Mouse (Mus musculus) midbrain, embryonic 14.5 days (tissue): ENCODE measurements around the gene Rnf152. TPM values are rescaled to one million over a fixed set of nuclear protein-coding genes. Genes with fewer than 3 reads are reported as not detected.

Source experiments
- ATAC-seq: fragments of 200-750 bp; cut with Nextera tagmentation; 2 replicates; pipeline ENCODE4 v1.8.0; 2017; ENCODE audit warnings: moderate number of reproducible peaks, moderate library complexity; ENCODE audit not compliant: low FRiP score, low TSS enrichment
- DNase-seq: peaks from one replicate; pipeline ENCODE4 v3.0.0-alpha.2; 2015
- H3K27ac ChIP-seq: fragments of 300-500 bp; sonication (generic); replicated peaks from 2 replicates; pipeline ENCODE4 v1.5.1; 2014; ENCODE audit warnings: mild to moderate bottlenecking, low read depth, low read length, moderate library complexity
- H3K27me3 ChIP-seq: fragments of 300-500 bp; sonication (generic); 2 replicates; pipeline ENCODE4 v1.6.1; 2014; ENCODE audit warnings: low read length, control low read depth, mixed read lengths; ENCODE audit not compliant: control insufficient read depth, insufficient read depth
- H3K36me3 ChIP-seq: fragments of 300-500 bp; sonication (generic); 2 replicates; pipeline ENCODE4 v1.6.1; 2014; ENCODE audit warnings: low read length, control low read depth; ENCODE audit not compliant: control insufficient read depth, insufficient read depth
- H3K4me1 ChIP-seq: fragments of 300-500 bp; sonication (generic); 2 replicates; pipeline ENCODE4 v1.6.1; 2014; ENCODE audit warnings: mild to moderate bottlenecking, antibody characterized with exemption, low read length, control low read depth; ENCODE audit not compliant: control insufficient read depth, insufficient read depth
- H3K4me2 ChIP-seq: fragments of 300-500 bp; sonication (generic); 2 replicates; pipeline ENCODE4 v1.6.1; 2014; ENCODE audit warnings: mild to moderate bottlenecking, low read length, moderate library complexity
- H3K4me3 ChIP-seq: fragments of 300-500 bp; sonication (generic); replicated peaks from 2 replicates; pipeline ENCODE4 v1.5.1; 2014; ENCODE audit warnings: low read depth, low read length
- H3K9ac ChIP-seq: fragments of 300-500 bp; sonication (generic); replicated peaks from 2 replicates; pipeline ENCODE4 v1.6.1; 2014; ENCODE audit warnings: mild to moderate bottlenecking, low read length, moderate library complexity
- H3K9me3 ChIP-seq: fragments of 300-500 bp; sonication (generic); 2 replicates; pipeline ENCODE4 v1.6.1; 2016; ENCODE audit warnings: low read length, control low read depth, mixed read lengths; ENCODE audit not compliant: control insufficient read depth
- WGBS: fragments of 180-500 bp; shearing (Covaris S2); extraction: QIAGEN DNeasy Blood & Tissue Kit; methylation state at CpG from one replicate; pipeline ENCODE4 v1.1.7; 2014; 5-methylcytosine and 5-hydroxymethylcytosine counted together
- polyA plus RNA-seq: library from polyadenylated mRNA; unstranded; fragments of >200 nt; fragmentation: Nextera tagmentation; extraction: Ambion mirVana; gene quantifications from 2 replicates; pipeline ENCODE4 v1.2.1, GENCODE M21; 2014

Gene Rnf152
- polyA plus RNA-seq, 1 experiment from 2014 or later: 28.9 TPM

DNA sequence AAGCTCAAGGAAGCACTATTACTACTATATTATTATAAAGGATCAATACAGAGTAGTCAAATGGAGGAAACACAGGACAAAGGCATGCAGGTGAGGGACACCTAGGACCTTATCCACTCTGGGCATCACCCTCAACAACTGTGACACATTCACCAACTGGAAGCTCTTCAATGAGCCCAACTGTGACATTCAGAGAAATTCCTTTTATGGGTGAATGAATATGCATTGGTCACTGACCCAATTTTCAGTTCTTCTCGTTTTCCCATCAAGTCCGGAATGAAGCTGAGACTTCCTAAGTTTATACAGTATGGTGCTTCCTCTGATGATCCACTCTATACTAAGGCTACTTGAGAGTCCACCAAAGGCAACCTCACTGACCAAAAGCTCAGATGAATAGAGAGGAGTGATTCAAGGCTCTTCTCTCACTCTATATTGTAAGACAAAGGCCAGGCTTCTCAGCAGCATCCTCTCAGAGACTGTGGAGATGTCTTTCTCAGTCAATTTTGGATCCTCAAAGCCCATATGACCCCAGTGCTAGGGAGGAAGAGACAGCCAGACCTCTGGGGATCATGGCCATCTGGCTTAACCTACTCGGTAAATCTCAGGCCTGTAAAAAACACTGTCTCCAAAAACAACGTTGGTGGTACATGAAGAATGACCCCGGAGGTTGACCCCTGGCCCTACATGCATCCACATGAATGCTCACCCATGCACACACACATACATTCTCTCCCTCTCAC lies 25.8 kb downstream of the Rnf152 start:
- Histone ChIP-seq H3K27me3 (no peaks in the 10 kb centered on the region), H3K4me2 (no peak overlapping the region), H3K9me3 (no peaks in the 10 kb centered on the region), H3K36me3 (no peaks in the 10 kb centered on the region), H3K4me1 (peaks cover 14% of the 10 kb centered on the region; the same call in 1 of the 2 replicates), H3K4me3 (no peak overlapping the region), H3K27ac (peak overlapping the region; percentile 14; the same call in 1 of the 2 replicates), H3K9ac (no peak overlapping the region)
- DNase-seq (no peak), ATAC-seq (no peak)
- WGBS: 63% methylated on average over 5 of the region's 5 CpGs

DNA sequence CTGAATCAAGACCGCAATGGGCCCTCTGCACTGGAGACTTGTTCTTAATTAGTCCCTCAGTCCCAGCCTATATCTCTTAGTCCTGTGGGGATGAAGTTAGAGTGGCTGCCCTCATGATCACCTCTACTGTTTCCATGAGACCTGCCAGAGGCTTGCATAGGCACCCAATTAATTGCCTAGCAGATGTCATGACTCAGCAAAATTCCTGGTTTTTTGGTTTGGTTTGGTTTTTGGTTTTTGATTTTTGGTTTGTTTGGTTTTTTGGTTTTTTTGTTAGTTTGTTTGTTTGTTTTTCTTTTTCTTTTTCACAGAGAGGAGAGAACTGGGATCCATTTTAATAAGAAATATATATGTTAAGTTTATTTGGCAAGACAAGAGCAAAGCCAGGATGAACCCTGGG lies 28.7 kb downstream of the Rnf152 start:
- no peak overlapping the region for H3K27ac ChIP-seq

DNA sequence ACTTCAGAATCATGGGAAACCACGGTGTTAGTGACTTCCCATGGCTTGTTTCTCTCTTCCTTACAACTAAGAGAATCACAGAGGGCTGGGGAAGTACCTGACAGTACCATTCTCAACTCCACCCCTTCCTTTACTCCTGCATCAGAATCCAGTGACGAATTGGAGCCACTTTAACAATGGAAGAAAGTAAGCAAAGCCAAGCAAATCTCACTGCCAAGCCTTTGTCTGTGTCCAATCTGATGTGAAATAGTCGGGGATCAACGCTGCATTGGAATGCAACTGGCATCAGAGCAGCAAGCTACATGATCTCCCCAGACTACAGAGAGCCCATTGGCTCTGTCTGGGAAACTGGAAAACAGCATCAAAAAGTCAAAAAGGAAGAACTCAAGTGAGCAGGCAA lies 31.9 kb downstream of the Rnf152 start:
- H3K4me2 ChIP-seq: no peak overlapping the region
- H3K27me3 ChIP-seq: no peaks in the 10 kb centered on the region
- H3K4me3 ChIP-seq: no peak overlapping the region
- no peak overlapping the region for H3K27ac ChIP-seq
- WGBS: 36% methylated on average over 4 of the region's 4 CpGs
- H3K36me3 ChIP-seq: no peaks in the 10 kb centered on the region
- ATAC-seq (no peak), DNase-seq (no peak)
- no peaks in the 10 kb centered on the region for H3K9me3 ChIP-seq
- H3K4me1 ChIP-seq: no peaks in the 10 kb centered on the region
- H3K9ac ChIP-seq: no peak overlapping the region

More for the DNA sequence above, 28.7 kb downstream of the Rnf152 start:
- H3K4me3 ChIP-seq: no peak overlapping the region
- no peak overlapping the region for H3K4me2 ChIP-seq
- peaks cover 14% of the 10 kb centered on the region; the same call in 1 of the 2 replicates for H3K4me1 ChIP-seq
- H3K27me3 ChIP-seq: no peaks in the 10 kb centered on the region
- ATAC-seq: no peak
- no peak for DNase-seq
- no peaks in the 10 kb centered on the region for H3K9me3 ChIP-seq
- WGBS: 90% methylated on average over 1 of the region's 1 CpGs
- no peaks in the 10 kb centered on the region for H3K36me3 ChIP-seq
- no peak overlapping the region for H3K9ac ChIP-seq

DNA sequence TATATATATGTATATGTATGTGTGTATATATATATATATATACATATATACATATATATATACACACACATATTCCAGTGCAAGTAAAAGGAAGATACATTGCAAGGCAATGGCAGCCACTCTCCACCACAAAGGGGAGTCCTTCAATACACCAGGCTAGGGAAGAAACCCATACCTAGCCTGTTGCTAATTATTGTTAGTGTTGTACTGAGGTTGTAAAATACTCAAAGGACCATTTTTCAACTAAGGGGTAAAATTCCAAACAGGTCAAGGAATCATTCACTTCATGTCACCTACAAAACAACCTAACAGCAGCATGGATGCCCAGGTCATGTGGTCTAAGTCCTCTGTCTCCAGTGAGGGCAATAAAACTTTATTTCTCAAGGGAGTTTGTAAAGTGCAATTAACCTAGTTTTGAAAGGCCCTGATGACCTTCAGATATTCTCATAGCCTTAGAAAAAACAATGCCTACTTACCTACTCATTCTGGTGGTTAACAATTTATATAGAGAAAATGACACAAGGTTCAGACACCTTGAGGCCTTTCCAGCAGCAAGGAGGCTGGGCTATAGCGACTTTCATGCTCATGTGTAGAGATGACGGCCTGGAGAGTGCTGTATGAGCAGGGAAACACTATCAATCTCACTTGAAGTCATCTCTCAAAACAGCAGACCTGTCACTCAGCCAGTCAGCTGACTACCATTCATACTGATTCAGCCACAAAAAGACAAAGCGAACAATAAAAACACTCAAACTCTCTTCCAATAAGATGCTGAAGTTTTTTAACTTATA lies 42.3 kb downstream of the Rnf152 start:
- 83% methylated on average over 3 of the region's 3 CpGs for WGBS
- no peaks in the 10 kb centered on the region for H3K36me3 ChIP-seq

DNA sequence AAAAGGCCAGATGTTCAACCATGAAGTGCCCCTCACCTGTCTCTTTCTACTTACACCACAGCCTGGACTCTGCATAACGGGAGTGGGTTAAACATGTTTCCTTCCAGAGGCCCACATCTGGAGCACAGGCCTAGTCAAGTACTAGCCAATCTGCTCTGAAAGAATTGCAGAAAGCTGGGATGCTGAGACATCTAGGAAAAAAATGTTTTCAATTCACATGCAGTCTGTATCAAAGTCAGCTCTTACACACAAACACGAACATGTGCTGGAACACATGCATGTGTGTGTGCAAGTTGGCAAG lies 44.0 kb downstream of the Rnf152 start:
- Histone ChIP-seq H3K36me3 (no peaks in the 10 kb centered on the region), H3K9me3 (no peaks in the 10 kb centered on the region), H3K4me1 (peaks cover 5% of the 10 kb centered on the region), H3K4me3 (no peak overlapping the region), H3K4me2 (no peak overlapping the region), H3K27me3 (no peaks in the 10 kb centered on the region), H3K9ac (no peak overlapping the region), H3K27ac (0 out of 2 replicates have a peak overlapping the region, but pooled peaks have one; percentile 22)
- no peak for ATAC-seq
- no peak for DNase-seq
- 60% methylated on average over 2 of the region's 2 CpGs for WGBS

More for the DNA sequence above, 42.3 kb downstream of the Rnf152 start:
- Histone ChIP-seq H3K9me3 (no peaks in the 10 kb centered on the region), H3K4me1 (peaks cover 5% of the 10 kb centered on the region), H3K4me2 (no peak overlapping the region), H3K9ac (no peak overlapping the region), H3K4me3 (no peak overlapping the region), H3K27me3 (no peaks in the 10 kb centered on the region), H3K27ac (no peak overlapping the region)
- DNase-seq (no peak), ATAC-seq (no peak)

DNA sequence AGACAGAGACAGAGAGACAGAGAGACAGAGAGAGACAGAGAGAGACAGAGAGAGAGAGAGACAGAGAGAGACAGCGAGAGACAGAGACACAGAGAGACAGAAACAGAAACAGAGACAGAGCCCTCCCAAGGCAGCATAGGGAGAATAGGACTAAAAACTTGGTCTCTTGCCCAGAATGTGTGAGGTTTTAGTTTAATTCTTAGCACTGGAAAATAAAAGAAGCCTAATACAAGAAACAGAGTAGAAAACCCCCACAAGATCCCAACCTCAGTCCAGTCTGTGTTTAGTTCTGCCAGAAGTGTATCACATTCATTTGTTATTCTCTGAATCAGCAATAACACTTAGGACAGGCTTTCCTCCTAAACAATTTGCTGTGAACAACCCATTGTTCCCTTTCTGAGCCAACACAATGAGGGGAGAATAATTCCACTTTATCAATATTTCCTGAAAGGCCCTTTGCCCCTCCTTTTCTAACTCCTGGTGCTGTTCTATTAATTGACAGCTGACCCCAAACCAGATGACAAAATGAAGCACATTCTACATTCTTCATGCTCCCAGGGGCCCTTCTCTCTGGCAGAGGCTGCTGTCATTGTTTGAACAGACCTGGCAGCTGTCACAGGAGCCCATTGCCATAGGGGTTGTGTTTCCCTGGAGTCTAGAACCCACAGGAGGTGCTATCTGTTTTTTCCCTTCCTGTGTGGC lies 44.5 kb downstream of the Rnf152 start:
- Histone ChIP-seq H3K27ac (0 out of 2 replicates have a peak overlapping the region, but pooled peaks have one; percentile 22), H3K4me1 (peaks cover 5% of the 10 kb centered on the region), H3K27me3 (no peaks in the 10 kb centered on the region), H3K4me3 (no peak overlapping the region), H3K36me3 (no peaks in the 10 kb centered on the region), H3K4me2 (no peak overlapping the region), H3K9me3 (no peaks in the 10 kb centered on the region), H3K9ac (no peak overlapping the region)
- DNase-seq (peak; percentile 35), ATAC-seq (no peak)
- WGBS: 91% methylated on average over 1 of the region's 1 CpGs

DNA sequence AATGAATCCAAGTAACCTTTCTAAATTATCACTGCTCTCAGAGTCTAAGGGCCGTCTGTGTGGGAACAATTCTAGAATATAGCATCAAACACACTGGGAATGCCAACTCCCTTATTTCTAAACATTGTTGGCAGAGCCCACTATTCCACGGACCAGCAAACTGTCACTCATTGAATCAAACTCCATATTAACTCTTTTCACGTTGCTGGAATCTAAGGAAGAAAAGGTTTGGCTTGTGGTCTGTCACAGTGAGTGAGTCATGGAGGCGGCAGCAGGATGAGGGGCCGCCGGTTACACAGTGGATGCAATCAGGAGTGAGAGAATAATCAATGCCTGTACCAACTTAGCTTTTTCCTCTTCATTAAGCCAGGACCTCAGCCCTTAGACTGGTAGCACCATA lies 54.3 kb downstream of the Rnf152 start:
- Histone ChIP-seq H3K4me2 (no peak overlapping the region), H3K9me3 (no peaks in the 10 kb centered on the region), H3K9ac (no peak overlapping the region), H3K4me3 (no peak overlapping the region), H3K36me3 (no peaks in the 10 kb centered on the region), H3K27me3 (no peaks in the 10 kb centered on the region), H3K27ac (no peak overlapping the region), H3K4me1 (no peaks in the 10 kb centered on the region)
- 62% methylated on average over 6 of the region's 6 CpGs for whole genome bisulfite sequencing
- no peak for DNase-seq
- ATAC-seq: no peak

DNA sequence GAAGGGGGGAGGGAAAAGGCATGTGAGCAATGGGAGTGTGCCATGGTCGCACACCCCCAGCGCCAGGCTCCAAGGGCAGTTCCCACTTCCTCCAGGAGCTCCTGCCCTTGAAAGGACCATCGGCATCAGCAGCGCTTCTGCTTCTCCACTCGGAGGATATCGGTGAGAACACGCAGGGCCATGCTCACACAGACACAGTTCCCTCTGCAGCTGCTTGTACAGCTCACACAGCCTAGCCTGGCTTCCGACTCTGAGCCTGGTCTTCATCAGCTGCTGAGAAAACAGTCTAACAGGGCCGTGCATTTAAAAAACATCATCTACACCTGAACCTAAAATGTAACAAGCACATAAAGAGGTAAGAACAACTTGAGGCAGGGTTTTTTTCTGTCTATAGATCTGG lies 54.7 kb downstream of the Rnf152 start:
- Histone ChIP-seq H3K27me3 (no peaks in the 10 kb centered on the region), H3K4me2 (no peak overlapping the region), H3K9me3 (no peaks in the 10 kb centered on the region), H3K9ac (no peak overlapping the region), H3K4me3 (no peak overlapping the region), H3K36me3 (no peaks in the 10 kb centered on the region), H3K27ac (0 out of 2 replicates have a peak overlapping the region, but pooled peaks have one; percentile 8), H3K4me1 (no peaks in the 10 kb centered on the region)
- DNase-seq (no peak), ATAC-seq (no peak)
- 90% methylated on average over 9 of the region's 9 CpGs for WGBS
